Mouse (Mus musculus) limb, embryonic 14.5 days (tissue): ENCODE data around the gene St6galnac1. TPM values are rescaled to one million over a fixed set of nuclear protein-coding genes. Genes with fewer than 3 reads are reported as not detected.

Experiments used
- ATAC-seq: fragments of 200-750 bp; cut with Nextera tagmentation; 2 replicates; pipeline ENCODE4 v1.8.0; 2017; ENCODE audit warnings: low read depth, moderate number of reproducible peaks, moderate TSS enrichment; ENCODE audit not compliant: low FRiP score
- DNase-seq: peaks from one replicate; pipeline ENCODE4 v3.0.0-alpha.2; 2015; ENCODE audit warnings: low spot score
- H3K27ac ChIP-seq: fragments of 300-500 bp; sonication (generic); replicated peaks from 2 replicates; pipeline ENCODE4 v1.5.1; 2014; ENCODE audit warnings: low read depth, mild to moderate bottlenecking, low read length, moderate library complexity, mixed read lengths
- H3K27me3 ChIP-seq: fragments of 300-500 bp; sonication (generic); 2 replicates; pipeline ENCODE4 v1.6.1; 2014; ENCODE audit warnings: low read length, mixed read lengths; ENCODE audit not compliant: control insufficient read depth, insufficient read depth
- H3K36me3 ChIP-seq: fragments of 300-500 bp; sonication (generic); 2 replicates; pipeline ENCODE4 v1.6.1; 2014; ENCODE audit warnings: mild to moderate bottlenecking, low read length, moderate library complexity, mixed read lengths; ENCODE audit not compliant: control insufficient read depth, insufficient read depth
- H3K4me1 ChIP-seq: fragments of 300-500 bp; sonication (generic); 2 replicates; pipeline ENCODE4 v1.6.1; 2014; ENCODE audit warnings: antibody characterized with exemption, low read length, mixed read lengths; ENCODE audit not compliant: control insufficient read depth, insufficient read depth
- H3K4me2 ChIP-seq: fragments of 300-500 bp; sonication (generic); replicated peaks from 2 replicates; pipeline ENCODE4 v1.6.1; 2014; ENCODE audit warnings: low read depth, mild to moderate bottlenecking, low read length, moderate library complexity; ENCODE audit not compliant: severe bottlenecking
- H3K4me3 ChIP-seq: fragments of 300-500 bp; sonication (generic); replicated peaks from 2 replicates; pipeline ENCODE4 v1.5.1; 2014; ENCODE audit warnings: low read length
- H3K9ac ChIP-seq: fragments of 300-500 bp; sonication (generic); 2 replicates; pipeline ENCODE4 v1.6.1; 2014; ENCODE audit warnings: mild to moderate bottlenecking, low read depth, low read length, moderate library complexity; ENCODE audit not compliant: severe bottlenecking
- H3K9me3 ChIP-seq: fragments of 300-500 bp; sonication (generic); 2 replicates; pipeline ENCODE4 v1.6.1; 2016; ENCODE audit warnings: low read length; ENCODE audit not compliant: control insufficient read depth
- POLR2A ChIP-seq: fragments of 200-500 bp; IDR thresholded peaks from 2 replicates; pipeline ENCODE4 v1.8.0; 2012; ENCODE audit warnings: inconsistent platforms, mild to moderate bottlenecking, moderate library complexity, borderline replicate concordance; ENCODE audit not compliant: insufficient read depth, insufficient read length; ENCODE audit errors: extremely low read depth
- WGBS: fragments of 180-500 bp; shearing (Covaris S2); extraction: QIAGEN DNeasy Blood & Tissue Kit; methylation state at CpG from one replicate; pipeline ENCODE4 v1.1.7; 2014; 5-methylcytosine and 5-hydroxymethylcytosine counted together
- polyA plus RNA-seq, 2 experiments: library from polyadenylated mRNA; depleted of rRNA in 1 of 2; stranded (reverse) in 1 of 2; unstranded in 1 of 2; fragments of >200 nt; fragmentation: Nextera tagmentation in 1 of 2; extraction: Ambion mirVana in 1 of 2; gene quantifications; 2 replicates each; pipeline versions ENCODE4 v1.2.1 to v1.2.3; 2012 to 2014

The St6galnac1 gene
- polyA plus RNA-seq, 2 experiments = not detected

DNA sequence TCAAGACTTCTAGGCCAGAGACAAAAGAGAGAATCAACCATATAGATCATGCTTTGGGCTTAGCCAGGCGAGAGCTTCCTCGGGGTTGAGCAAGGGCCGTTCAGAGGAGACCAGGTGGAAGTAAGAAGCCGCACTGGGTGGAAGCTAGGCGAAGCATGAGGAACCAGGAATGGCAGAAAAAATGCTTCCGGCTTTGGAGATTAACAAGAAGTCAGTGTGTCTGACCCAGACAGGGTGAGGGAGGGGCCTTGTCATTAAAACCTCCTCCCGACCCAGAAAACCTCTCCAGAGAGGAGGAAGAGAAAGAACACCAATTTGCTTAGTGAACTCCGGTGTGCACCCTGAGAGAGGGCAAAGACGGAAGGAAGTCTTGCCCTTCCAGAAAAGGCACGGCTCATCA, 8.9 kb upstream of the St6galnac1 start:
- no peaks in the 10 kb centered on the region for H3K27me3 ChIP-seq
- DNase-seq = no peak
- H3K4me3 ChIP-seq = no peak overlapping the region
- H3K4me1 ChIP-seq = no peaks in the 10 kb centered on the region
- no peak overlapping the region for H3K9ac ChIP-seq
- no peaks in the 10 kb centered on the region for H3K36me3 ChIP-seq
- TF ChIP-seq POLR2A = no peak
- WGBS = 90% methylated on average over 10 of the region's 10 CpGs
- ATAC-seq = no peak
- no peaks in the 10 kb centered on the region for H3K9me3 ChIP-seq
- no peak overlapping the region for H3K4me2 ChIP-seq
- H3K27ac ChIP-seq = no peak overlapping the region

DNA sequence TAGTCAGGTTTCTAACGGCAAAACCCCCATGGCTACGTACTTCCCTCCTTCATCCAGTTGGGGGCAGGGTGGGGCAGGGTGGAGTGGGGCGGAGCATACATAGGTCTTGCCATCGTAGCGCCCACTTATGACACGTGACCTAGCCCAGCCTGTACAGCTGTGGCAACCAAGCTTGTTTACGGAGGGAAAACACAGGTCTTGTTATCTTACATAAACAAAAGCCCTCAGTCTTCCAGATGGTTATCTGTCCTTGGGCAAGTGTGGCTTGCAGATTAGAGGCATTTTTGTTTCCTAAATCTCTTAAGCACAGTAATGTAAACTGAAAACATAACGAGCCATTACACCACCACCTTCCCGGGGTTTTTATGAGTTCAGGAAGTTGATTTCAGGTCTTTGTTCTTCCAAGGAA, 7.4 kb upstream of the St6galnac1 start:
- H3K36me3 ChIP-seq = no peaks in the 10 kb centered on the region
- ATAC-seq (no peak), DNase-seq (no peak)
- H3K27ac ChIP-seq = no peak overlapping the region
- no peak overlapping the region for H3K9ac ChIP-seq
- WGBS = 42% methylated on average over 9 of the region's 9 CpGs
- no peak overlapping the region for H3K4me2 ChIP-seq
- H3K9me3 ChIP-seq = no peaks in the 10 kb centered on the region
- H3K27me3 ChIP-seq = no peaks in the 10 kb centered on the region
- no peaks in the 10 kb centered on the region for H3K4me1 ChIP-seq
- H3K4me3 ChIP-seq = no peak overlapping the region
- TF ChIP-seq POLR2A = no peak

DNA sequence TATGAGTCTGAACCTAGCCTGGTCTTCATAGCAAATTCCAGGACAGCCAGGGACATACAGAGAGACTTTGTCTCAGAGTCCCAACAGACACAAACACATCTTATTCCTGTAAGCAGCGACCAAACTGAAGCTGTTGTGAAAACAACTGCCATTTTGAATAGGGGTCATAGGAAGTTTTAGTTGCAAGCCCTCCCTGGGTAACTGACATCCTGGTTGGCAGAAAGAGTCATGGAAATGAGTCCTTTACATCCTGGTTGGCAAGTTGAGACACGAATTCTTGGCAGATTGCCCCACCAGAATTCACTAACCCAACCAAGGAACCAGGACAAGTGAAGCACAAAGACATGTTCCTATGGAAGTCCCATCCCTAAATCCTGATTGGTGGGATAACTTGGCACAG, 2.1 kb downstream of the St6galnac1 start:
- Histone ChIP-seq H3K27me3 (no peaks in the 10 kb centered on the region), H3K9ac (no peak overlapping the region), H3K4me2 (no peak overlapping the region), H3K36me3 (no peaks in the 10 kb centered on the region), H3K9me3 (no peaks in the 10 kb centered on the region), H3K4me1 (no peaks in the 10 kb centered on the region), H3K4me3 (no peak overlapping the region), H3K27ac (no peak overlapping the region)
- no peak for TF ChIP-seq POLR2A
- no peak for ATAC-seq
- no peak for DNase-seq
- WGBS = 57% methylated on average over 2 of the region's 2 CpGs

GRCm38 (mm10) chr11:116769873-116770272, 5.4 kb downstream of the St6galnac1 start:
- TF ChIP-seq POLR2A = no peak
- Histone ChIP-seq H3K27me3 (no peaks in the 10 kb centered on the region), H3K9me3 (no peaks in the 10 kb centered on the region), H3K4me3 (no peak overlapping the region), H3K27ac (no peak overlapping the region), H3K4me1 (no peaks in the 10 kb centered on the region), H3K9ac (no peak overlapping the region), H3K4me2 (no peak overlapping the region), H3K36me3 (no peaks in the 10 kb centered on the region)
- ATAC-seq (no peak), DNase-seq (no peak)
- 83% methylated on average over 5 of the region's 5 CpGs for WGBS

- ATAC-seq = no peak
- Histone ChIP-seq H3K4me1 (no peaks in the 10 kb centered on the region), H3K9ac (no peak overlapping the region), H3K9me3 (no peaks in the 10 kb centered on the region), H3K4me2 (no peak overlapping the region), H3K27me3 (no peaks in the 10 kb centered on the region), H3K36me3 (no peaks in the 10 kb centered on the region), H3K4me3 (no peak overlapping the region), H3K27ac (no peak overlapping the region)
- TF ChIP-seq POLR2A = no peak
- 90% methylated on average over 2 of the region's 2 CpGs for WGBS
- no peak for DNase-seq
Observed at GRCm38 (mm10) chr11:116764946-116765345, 10.4 kb downstream of the St6galnac1 start.

GRCm38 (mm10) chr11:116764346-116764745, 11.0 kb downstream of the St6galnac1 start:
- Histone ChIP-seq H3K9me3 (no peaks in the 10 kb centered on the region), H3K4me1 (no peaks in the 10 kb centered on the region)
- WGBS = 90% methylated on average over 7 of the region's 7 CpGs

More at GRCm38 (mm10) chr11:116764346-116764745, 11.0 kb downstream of the St6galnac1 start:
- Histone ChIP-seq H3K27ac (no peak overlapping the region), H3K27me3 (no peaks in the 10 kb centered on the region), H3K4me2 (no peak overlapping the region), H3K4me3 (no peak overlapping the region), H3K36me3 (no peaks in the 10 kb centered on the region), H3K9ac (no peak overlapping the region)
- no peak for TF ChIP-seq POLR2A
- DNase-seq (no peak), ATAC-seq (no peak)
